Mouse (Mus musculus): ENCODE results near the gene Mrpl21. TPM values are rescaled to one million over a fixed set of nuclear protein-coding genes. Genes with fewer than 3 reads are reported as not detected.
A peak's percentile ranks its signal among the peaks of the same experiment; 100 is the strongest.

The Mrpl21 gene
- polyA plus RNA-seq, 1 experiment from 2014 or later = 112 TPM

DNA sequence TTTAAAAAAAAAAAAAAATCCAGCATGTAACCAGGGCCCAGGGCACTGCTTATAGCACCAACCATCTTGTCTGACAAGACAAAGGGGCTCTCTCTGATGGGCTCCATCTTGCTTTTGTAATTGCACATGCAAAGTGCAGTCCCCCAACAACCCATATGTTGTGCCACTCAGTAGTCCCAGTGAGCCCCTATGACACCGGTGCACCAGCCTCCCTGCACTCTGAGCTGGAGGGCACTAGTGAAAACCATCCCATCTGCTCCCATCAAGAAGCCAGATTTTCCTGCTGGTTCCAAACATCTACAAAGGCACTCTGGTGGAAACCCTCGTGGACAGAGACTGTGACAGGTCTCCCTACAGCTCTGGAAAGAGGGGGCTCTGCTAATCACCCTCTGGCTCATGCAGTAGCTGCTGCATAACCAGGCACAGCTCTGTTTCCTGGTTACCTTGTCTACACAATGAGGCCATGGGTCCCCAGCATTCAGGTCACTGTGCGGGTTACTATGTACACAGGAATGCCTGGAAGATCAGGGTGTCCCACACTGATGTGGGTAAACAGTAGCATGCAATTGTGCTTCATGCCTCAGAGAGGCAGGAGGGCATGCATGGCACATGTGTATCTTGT is 6.8 kb upstream of the Mrpl21 start:
- WGBS = 88% methylated on average over 3 of the region's 3 CpGs
- Histone ChIP-seq H3K27ac (replicated peaks in 1 of 2; ENCODE audit: control insufficient read depth in 1 of 2, insufficient read depth in 1 of 2, low read depth in 2 of 2, low read length in 2 of 2) (no peak overlapping the region), H3K4me2 (ENCODE audit: low read length) (no peak overlapping the region), H3K9ac (ENCODE audit: low read length) (no peak overlapping the region), H3K4me3 (ENCODE audit: control insufficient read depth in 1 of 2, insufficient read depth in 1 of 2, low read depth in 1 of 2, low read length in 2 of 2) (no peak overlapping the region), H3K36me3 (ENCODE audit: control insufficient read depth, insufficient read depth, low read length) (peaks cover 89% of the 10 kb centered on the region), H3K4me1 (ENCODE audit: control insufficient read depth in 2 of 2, insufficient read depth in 2 of 2, low read length in 2 of 2) (no peaks in the 10 kb centered on the region), H3K9me3 (ENCODE audit: control insufficient read depth, low read length) (no peaks in the 10 kb centered on the region), H3K27me3 (ENCODE audit: control insufficient read depth, insufficient read depth, low read length) (no peaks in the 10 kb centered on the region)
- no peak for ATAC-seq (ENCODE audit: insufficient number of reproducible peaks, insufficient read depth, low FRiP score, low read depth)

- peaks cover 2 to 12% of the 10 kb centered on the region in 2 experiments; a peak in 2 of 4 replicates for H3K4me1 ChIP-seq (ENCODE audit: control insufficient read depth in 2 of 2, insufficient read depth in 2 of 2, low read length in 2 of 2)
- H3K27ac ChIP-seq (replicated peaks in 1 of 2; ENCODE audit: control insufficient read depth in 1 of 2, insufficient read depth in 1 of 2, low read depth in 2 of 2, low read length in 2 of 2) = no peak overlapping the region
- H3K9ac ChIP-seq (ENCODE audit: low read length) = peak overlapping the region; percentile 90
- no peak for ATAC-seq (ENCODE audit: insufficient number of reproducible peaks, insufficient read depth, low FRiP score, low read depth)
- WGBS = 68% methylated on average over 4 of the region's 4 CpGs
- H3K9me3 ChIP-seq (ENCODE audit: control insufficient read depth, low read length) = no peaks in the 10 kb centered on the region
- peak overlapping the region; percentile 89 for H3K4me2 ChIP-seq (ENCODE audit: low read length)
- H3K4me3 ChIP-seq (ENCODE audit: control insufficient read depth in 1 of 2, insufficient read depth in 1 of 2, low read depth in 1 of 2, low read length in 2 of 2) = peak overlapping the region; percentile 55 to 87
- H3K27me3 ChIP-seq (ENCODE audit: control insufficient read depth, insufficient read depth, low read length) = no peaks in the 10 kb centered on the region
- peaks cover 50% of the 10 kb centered on the region for H3K36me3 ChIP-seq (ENCODE audit: control insufficient read depth, insufficient read depth, low read length)
Observed at GRCm38 (mm10) chr19:3281886-3282285, 815 bp upstream of the Mrpl21 start.

DNA sequence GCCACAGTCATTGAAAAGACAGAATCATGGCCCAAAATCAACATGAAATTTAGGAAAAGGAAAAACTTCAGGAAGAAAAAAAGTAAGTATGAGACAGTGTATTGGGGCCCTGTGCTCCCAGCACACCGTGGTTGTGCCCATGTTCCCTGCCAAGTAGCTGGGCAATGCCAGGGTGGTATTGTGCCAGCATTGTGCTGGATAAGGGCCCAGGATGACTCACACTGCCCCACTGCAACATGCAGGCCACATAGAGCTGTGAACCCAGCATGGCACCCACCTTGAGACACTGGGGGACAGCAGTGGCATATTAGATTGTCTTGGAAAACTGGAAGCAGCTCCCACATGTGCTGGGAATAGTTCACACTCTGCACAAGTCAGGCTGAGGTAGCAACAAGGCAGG is 6.3 kb downstream of the Mrpl21 start:
- no peaks in the 10 kb centered on the region for H3K4me1 ChIP-seq (ENCODE audit: control insufficient read depth in 2 of 2, insufficient read depth in 2 of 2, low read length in 2 of 2)
- WGBS = 100% methylated on average over 1 of the region's 1 CpGs
- H3K4me3 ChIP-seq (ENCODE audit: control insufficient read depth in 1 of 2, insufficient read depth in 1 of 2, low read depth in 1 of 2, low read length in 2 of 2) = no peak overlapping the region
- H3K4me2 ChIP-seq (ENCODE audit: low read length) = no peak overlapping the region
- no peak for ATAC-seq (ENCODE audit: insufficient number of reproducible peaks, insufficient read depth, low FRiP score, low read depth)
- no peaks in the 10 kb centered on the region for H3K9me3 ChIP-seq (ENCODE audit: control insufficient read depth, low read length)
- H3K27me3 ChIP-seq (ENCODE audit: control insufficient read depth, insufficient read depth, low read length) = no peaks in the 10 kb centered on the region
- H3K27ac ChIP-seq (replicated peaks in 1 of 2; ENCODE audit: control insufficient read depth in 1 of 2, insufficient read depth in 1 of 2, low read depth in 2 of 2, low read length in 2 of 2) = no peak overlapping the region
- H3K36me3 ChIP-seq (ENCODE audit: control insufficient read depth, insufficient read depth, low read length) = peaks cover 63% of the 10 kb centered on the region
- H3K9ac ChIP-seq (ENCODE audit: low read length) = no peak overlapping the region

- H3K36me3 ChIP-seq (ENCODE audit: control insufficient read depth, insufficient read depth, low read length) = peaks cover 45% of the 10 kb centered on the region
- 43% methylated on average over 2 of the region's 2 CpGs for WGBS
- no peaks in the 10 kb centered on the region for H3K27me3 ChIP-seq (ENCODE audit: control insufficient read depth, insufficient read depth, low read length)
- H3K4me1 ChIP-seq (ENCODE audit: control insufficient read depth in 2 of 2, insufficient read depth in 2 of 2, low read length in 2 of 2) = no peaks in the 10 kb centered on the region
- no peak overlapping the region for H3K9ac ChIP-seq (ENCODE audit: low read length)
- no peak overlapping the region for H3K27ac ChIP-seq (replicated peaks in 1 of 2; ENCODE audit: control insufficient read depth in 1 of 2, insufficient read depth in 1 of 2, low read depth in 2 of 2, low read length in 2 of 2)
- no peak for ATAC-seq (ENCODE audit: insufficient number of reproducible peaks, insufficient read depth, low FRiP score, low read depth)
- H3K4me2 ChIP-seq (ENCODE audit: low read length) = no peak overlapping the region
- H3K4me3 ChIP-seq (ENCODE audit: control insufficient read depth in 1 of 2, insufficient read depth in 1 of 2, low read depth in 1 of 2, low read length in 2 of 2) = no peak overlapping the region
- H3K9me3 ChIP-seq (ENCODE audit: control insufficient read depth, low read length) = no peaks in the 10 kb centered on the region
Observed at GRCm38 (mm10) chr19:3292028-3292427, 9.3 kb downstream of the Mrpl21 start.

DNA sequence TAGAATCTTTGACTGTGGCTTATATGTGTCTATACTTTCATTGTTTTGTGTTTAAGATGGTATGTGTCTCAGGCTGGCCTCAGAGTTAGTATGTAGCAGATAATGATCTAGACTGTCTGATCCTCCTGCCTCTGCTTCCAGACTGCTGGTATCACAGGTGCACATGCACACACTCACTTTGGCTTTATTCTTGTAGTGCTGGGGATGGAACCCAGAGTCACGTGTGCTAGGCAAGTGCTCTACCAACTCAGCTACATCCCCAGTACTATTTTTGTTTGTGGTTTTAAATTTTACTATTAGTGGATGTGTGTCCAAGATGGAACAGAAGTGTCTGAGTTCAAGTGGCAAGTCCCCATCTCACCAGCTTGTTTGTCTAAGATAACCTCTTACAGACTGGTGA is 10.3 kb downstream of the Mrpl21 start:
- no peak overlapping the region for H3K4me3 ChIP-seq (ENCODE audit: control insufficient read depth in 1 of 2, insufficient read depth in 1 of 2, low read depth in 1 of 2, low read length in 2 of 2)
- no peaks in the 10 kb centered on the region for H3K4me1 ChIP-seq (ENCODE audit: control insufficient read depth in 2 of 2, insufficient read depth in 2 of 2, low read length in 2 of 2)
- H3K9me3 ChIP-seq (ENCODE audit: control insufficient read depth, low read length) = no peaks in the 10 kb centered on the region
- no peak overlapping the region for H3K27ac ChIP-seq (replicated peaks in 1 of 2; ENCODE audit: control insufficient read depth in 1 of 2, insufficient read depth in 1 of 2, low read depth in 2 of 2, low read length in 2 of 2)
- H3K27me3 ChIP-seq (ENCODE audit: control insufficient read depth, insufficient read depth, low read length) = no peaks in the 10 kb centered on the region
- ATAC-seq (ENCODE audit: insufficient number of reproducible peaks, insufficient read depth, low FRiP score, low read depth) = no peak
- peaks cover 35% of the 10 kb centered on the region for H3K36me3 ChIP-seq (ENCODE audit: control insufficient read depth, insufficient read depth, low read length)
- H3K4me2 ChIP-seq (ENCODE audit: low read length) = no peak overlapping the region
- no peak overlapping the region for H3K9ac ChIP-seq (ENCODE audit: low read length)
- WGBS = 69% methylated on average over 1 of the region's 1 CpGs

DNA sequence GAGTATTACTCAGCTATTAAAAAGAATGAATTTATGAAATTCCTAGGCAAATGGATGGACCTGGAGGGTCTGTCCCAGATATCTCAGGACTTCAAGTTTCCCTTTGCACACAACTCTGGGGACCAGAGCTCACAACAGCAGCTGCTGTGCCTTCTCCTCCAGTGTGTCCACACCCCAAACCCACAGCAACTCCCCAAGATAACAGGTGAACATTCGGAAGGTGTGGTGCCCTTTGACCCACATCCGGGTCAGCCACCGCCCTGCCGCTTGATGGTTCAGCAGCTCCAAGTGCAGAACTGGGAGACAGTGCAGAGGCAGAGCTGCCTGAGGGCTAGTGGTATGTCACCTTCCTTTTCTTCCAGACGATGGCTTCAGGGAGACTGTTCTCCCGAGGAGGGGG is 12.5 kb downstream of the Mrpl21 start:
- H3K27ac ChIP-seq (replicated peaks in 1 of 2; ENCODE audit: control insufficient read depth in 1 of 2, insufficient read depth in 1 of 2, low read depth in 2 of 2, low read length in 2 of 2) = no peak overlapping the region
- H3K9me3 ChIP-seq (ENCODE audit: control insufficient read depth, low read length) = no peaks in the 10 kb centered on the region
- no peaks in the 10 kb centered on the region for H3K27me3 ChIP-seq (ENCODE audit: control insufficient read depth, insufficient read depth, low read length)
- no peak overlapping the region for H3K4me2 ChIP-seq (ENCODE audit: low read length)
- no peak overlapping the region for H3K9ac ChIP-seq (ENCODE audit: low read length)
- ATAC-seq (ENCODE audit: insufficient number of reproducible peaks, insufficient read depth, low FRiP score, low read depth) = no peak
- peaks cover 13% of the 10 kb centered on the region for H3K36me3 ChIP-seq (ENCODE audit: control insufficient read depth, insufficient read depth, low read length)
- no peak overlapping the region for H3K4me3 ChIP-seq (ENCODE audit: control insufficient read depth in 1 of 2, insufficient read depth in 1 of 2, low read depth in 1 of 2, low read length in 2 of 2)
- H3K4me1 ChIP-seq (ENCODE audit: control insufficient read depth in 2 of 2, insufficient read depth in 2 of 2, low read length in 2 of 2) = no peaks in the 10 kb centered on the region
- WGBS = 75% methylated on average over 6 of the region's 6 CpGs

GRCm38 (mm10) chr19:3297034-3297433 is 14.3 kb downstream of the Mrpl21 start:
- no peak for ATAC-seq (ENCODE audit: insufficient number of reproducible peaks, insufficient read depth, low FRiP score, low read depth)
- no peak overlapping the region for H3K4me2 ChIP-seq (ENCODE audit: low read length)
- H3K27ac ChIP-seq (replicated peaks in 1 of 2; ENCODE audit: control insufficient read depth in 1 of 2, insufficient read depth in 1 of 2, low read depth in 2 of 2, low read length in 2 of 2) = no peak overlapping the region
- no peak overlapping the region for H3K4me3 ChIP-seq (ENCODE audit: control insufficient read depth in 1 of 2, insufficient read depth in 1 of 2, low read depth in 1 of 2, low read length in 2 of 2)
- H3K9ac ChIP-seq (ENCODE audit: low read length) = no peak overlapping the region
- no peaks in the 10 kb centered on the region for H3K27me3 ChIP-seq (ENCODE audit: control insufficient read depth, insufficient read depth, low read length)
- H3K9me3 ChIP-seq (ENCODE audit: control insufficient read depth, low read length) = no peaks in the 10 kb centered on the region
- H3K36me3 ChIP-seq (ENCODE audit: control insufficient read depth, insufficient read depth, low read length) = no peaks in the 10 kb centered on the region
- no peaks in the 10 kb centered on the region for H3K4me1 ChIP-seq (ENCODE audit: control insufficient read depth in 2 of 2, insufficient read depth in 2 of 2, low read length in 2 of 2)

DNA sequence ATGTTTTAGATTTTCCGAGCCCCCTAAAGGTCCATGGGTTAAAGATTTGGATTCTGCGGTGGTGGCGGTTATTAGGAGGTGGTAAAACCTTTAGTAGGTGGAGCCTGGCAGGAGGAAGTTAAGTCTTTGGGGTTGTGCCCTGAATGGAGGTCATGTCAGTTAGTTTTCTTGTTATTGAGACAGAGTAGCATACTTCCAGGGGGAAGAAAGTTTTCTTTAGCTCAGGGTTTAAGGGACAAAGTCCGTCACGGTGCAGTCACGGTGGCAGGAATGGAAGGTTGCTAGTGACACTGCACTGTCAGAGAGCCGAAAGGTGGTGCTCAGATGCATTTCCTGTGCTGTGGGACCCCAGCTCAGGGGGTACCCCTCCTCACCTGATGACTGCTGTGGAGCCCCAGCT is 15.1 kb downstream of the Mrpl21 start:
- no peaks in the 10 kb centered on the region for H3K9me3 ChIP-seq (ENCODE audit: control insufficient read depth, low read length)
- no peak overlapping the region for H3K9ac ChIP-seq (ENCODE audit: low read length)
- no peaks in the 10 kb centered on the region for H3K36me3 ChIP-seq (ENCODE audit: control insufficient read depth, insufficient read depth, low read length)
- H3K27ac ChIP-seq (replicated peaks in 1 of 2; ENCODE audit: control insufficient read depth in 1 of 2, insufficient read depth in 1 of 2, low read depth in 2 of 2, low read length in 2 of 2) = no peak overlapping the region
- WGBS = 81% methylated on average over 7 of the region's 7 CpGs
- ATAC-seq (ENCODE audit: insufficient number of reproducible peaks, insufficient read depth, low FRiP score, low read depth) = no peak
- H3K4me2 ChIP-seq (ENCODE audit: low read length) = no peak overlapping the region
- H3K4me3 ChIP-seq (ENCODE audit: control insufficient read depth in 1 of 2, insufficient read depth in 1 of 2, low read depth in 1 of 2, low read length in 2 of 2) = no peak overlapping the region
- H3K4me1 ChIP-seq (ENCODE audit: control insufficient read depth in 2 of 2, insufficient read depth in 2 of 2, low read length in 2 of 2) = no peaks in the 10 kb centered on the region
- no peaks in the 10 kb centered on the region for H3K27me3 ChIP-seq (ENCODE audit: control insufficient read depth, insufficient read depth, low read length)
